In genomic region chr3:62602466-62602865, GRCm38 (mm10) we compare ENCODE assay signal across 22 mouse cellular contexts. TPM values are rescaled to one million over a fixed set of nuclear protein-coding genes. Genes with fewer than 3 reads are reported as not detected.
DNase-seq lines count a peak whose midpoint lies in the region; ATAC-seq and TF ChIP-seq lines count a peak whose summit lies in the region.
"Had no signal": no experiment of that assay in that cellular context is flagged by ENCODE, and none has a peak within 500 bp of the region (broad histone marks: within the 10 kb centered on the region; RNA-seq: fewer than 3 reads in every experiment).

No protein-coding gene starts in this region.

- H3K36me3 ChIP-seq in forebrain, embryonic 14.5 days (ENCODE audit: control insufficient read depth, insufficient read depth, low read length) = no peaks in the 10 kb centered on the region
- no peaks in the 10 kb centered on the region for H3K36me3 ChIP-seq in forebrain, embryonic 11.5 days (ENCODE audit: control insufficient read depth, insufficient read depth, low read length)
- no peaks in the 10 kb centered on the region for H3K36me3 ChIP-seq in midbrain, embryonic 13.5 days
- no peaks in the 10 kb centered on the region for H3K36me3 ChIP-seq in midbrain, embryonic 11.5 days (ENCODE audit: control insufficient read depth, insufficient read depth, low read length)
- H3K36me3 ChIP-seq in forebrain, postnatal 0 days (ENCODE audit: insufficient read depth) = no peaks in the 10 kb centered on the region
- H3K36me3 ChIP-seq in neural tube, embryonic 13.5 days = no peaks in the 10 kb centered on the region
- H3K36me3 ChIP-seq: embryonic facial prominence, embryonic 12.5 days; limb, embryonic 12.5 days; liver, embryonic 13.5 days; lung, embryonic 15.5 days had no signal

- no peak overlapping the region for H3K27ac ChIP-seq in forebrain, embryonic 14.5 days (ENCODE audit: low read depth, low read length)
- H3K27ac ChIP-seq in forebrain, embryonic 11.5 days (ENCODE audit: low read depth, low read length) = no peak overlapping the region
- H3K27ac ChIP-seq in midbrain, embryonic 13.5 days = no peak overlapping the region
- no peak overlapping the region for H3K27ac ChIP-seq in midbrain, embryonic 11.5 days (ENCODE audit: low read depth, low read length)
- no peak overlapping the region for H3K27ac ChIP-seq in forebrain, postnatal 0 days (ENCODE audit: low read depth, low read length)
- no peak overlapping the region for H3K27ac ChIP-seq in neural tube, embryonic 13.5 days (replicated peaks)
- H3K27ac ChIP-seq: embryonic facial prominence, embryonic 12.5 days; limb, embryonic 12.5 days; liver, embryonic 13.5 days; lung, embryonic 15.5 days had no signal

- no peak for DNase-seq in forebrain, embryonic 14.5 days (ENCODE audit: low spot score)
- no peak for DNase-seq in forebrain, embryonic 11.5 days (ENCODE audit: low spot score)
- DNase-seq in midbrain, embryonic 11.5 days (ENCODE audit: low spot score, missing footprints) = no peak
- DNase-seq in forebrain, postnatal 0 days = peak; percentile 2
- DNase-seq in lung, postnatal 25 days (ENCODE audit: low spot score) = no peak
- DNase-seq in right cerebral cortex, postnatal 4 days = no peak
- DNase-seq: adrenal gland, postnatal 10 days; cerebellum, adult 2 months; kidney, adult 18-20 months; kidney, postnatal 36 days; layer of hippocampus, adult 9-11 months; liver, embryonic 13.5 days; right cerebral cortex, postnatal 25 days had no signal

- no peaks in the 10 kb centered on the region for H3K9me3 ChIP-seq in forebrain, embryonic 14.5 days (replicated peaks; ENCODE audit: control insufficient read depth, low read length)
- no peaks in the 10 kb centered on the region for H3K9me3 ChIP-seq in forebrain, embryonic 11.5 days (ENCODE audit: control insufficient read depth, low read length)
- no peaks in the 10 kb centered on the region for H3K9me3 ChIP-seq in midbrain, embryonic 13.5 days
- no peaks in the 10 kb centered on the region for H3K9me3 ChIP-seq in midbrain, embryonic 11.5 days (ENCODE audit: control insufficient read depth, low read length)
- no peaks in the 10 kb centered on the region for H3K9me3 ChIP-seq in forebrain, postnatal 0 days (ENCODE audit: low read length)
- H3K9me3 ChIP-seq in neural tube, embryonic 13.5 days = no peaks in the 10 kb centered on the region
- H3K9me3 ChIP-seq: embryonic facial prominence, embryonic 12.5 days; limb, embryonic 12.5 days; liver, embryonic 13.5 days; lung, embryonic 15.5 days had no signal

- 80% methylated on average over 9 of the region's 9 CpGs for WGBS in forebrain, embryonic 14.5 days
- WGBS in forebrain, embryonic 11.5 days = 75% methylated on average over 9 of the region's 9 CpGs
- 76% methylated on average over 9 of the region's 9 CpGs for WGBS in midbrain, embryonic 13.5 days
- WGBS in midbrain, embryonic 11.5 days = 77% methylated on average over 9 of the region's 9 CpGs
- 73% methylated on average over 9 of the region's 9 CpGs for WGBS in forebrain, postnatal 0 days
- 82% methylated on average over 9 of the region's 9 CpGs for WGBS in neural tube, embryonic 13.5 days

- H3K27me3 ChIP-seq in forebrain, embryonic 14.5 days (replicated peaks; ENCODE audit: control insufficient read depth, insufficient read depth, low read length) = no peaks in the 10 kb centered on the region
- H3K27me3 ChIP-seq in forebrain, embryonic 11.5 days (ENCODE audit: control insufficient read depth, insufficient read depth, low read length) = 0 out of 2 replicates have a peak, but pooled peaks cover 2% of the 10 kb centered on the region
- peaks cover 17% of the 10 kb centered on the region; the same call in 1 of the 2 replicates for H3K27me3 ChIP-seq in midbrain, embryonic 13.5 days
- H3K27me3 ChIP-seq in midbrain, embryonic 11.5 days (ENCODE audit: control insufficient read depth, insufficient read depth, low read length) = peaks cover 4% of the 10 kb centered on the region; the same call in 1 of the 2 replicates
- H3K27me3 ChIP-seq in forebrain, postnatal 0 days (ENCODE audit: insufficient read depth, low read length) = no peaks in the 10 kb centered on the region
- peaks cover 14% of the 10 kb centered on the region for H3K27me3 ChIP-seq in neural tube, embryonic 13.5 days

- TF ChIP-seq CTCF in forebrain, postnatal 0 days (IDR thresholded peaks at IDR 0.05; ENCODE audit: low read depth) = no peak

- H3K4me3 ChIP-seq in forebrain, embryonic 14.5 days (ENCODE audit: low read depth, low read length) = peak overlapping the region; percentile 52; the same call in 1 of the 2 replicates
- no peak overlapping the region for H3K4me3 ChIP-seq in forebrain, embryonic 11.5 days (ENCODE audit: low read depth, low read length)
- H3K4me3 ChIP-seq in midbrain, embryonic 13.5 days (replicated peaks) = peak overlapping the region; percentile 58
- H3K4me3 ChIP-seq in midbrain, embryonic 11.5 days (ENCODE audit: low read depth, low read length) = no peak overlapping the region
- peak overlapping the region; percentile 56; the same call in 1 of the 2 replicates for H3K4me3 ChIP-seq in forebrain, postnatal 0 days (ENCODE audit: low read depth, low read length)
- H3K4me3 ChIP-seq in neural tube, embryonic 13.5 days = peak overlapping the region; percentile 54
- H3K4me3 ChIP-seq: liver, embryonic 13.5 days; lung, embryonic 15.5 days had no signal

- H3K4me1 ChIP-seq in forebrain, embryonic 14.5 days (ENCODE audit: control insufficient read depth, insufficient read depth, low read length) = peaks cover 4% of the 10 kb centered on the region; the same call in 1 of the 2 replicates
- H3K4me1 ChIP-seq in forebrain, embryonic 11.5 days (replicated peaks; ENCODE audit: control insufficient read depth, insufficient read depth, low read length) = no peaks in the 10 kb centered on the region; the same call in 1 of the 2 replicates
- H3K4me1 ChIP-seq in midbrain, embryonic 13.5 days (replicated peaks) = peaks cover 13% of the 10 kb centered on the region
- no peaks in the 10 kb centered on the region for H3K4me1 ChIP-seq in midbrain, embryonic 11.5 days (ENCODE audit: control insufficient read depth, insufficient read depth, low read length)
- H3K4me1 ChIP-seq in forebrain, postnatal 0 days (ENCODE audit: insufficient read depth) = no peaks in the 10 kb centered on the region
- H3K4me1 ChIP-seq in neural tube, embryonic 13.5 days (replicated peaks) = peaks cover 14% of the 10 kb centered on the region; the same call in 1 of the 2 replicates
- H3K4me1 ChIP-seq: embryonic facial prominence, embryonic 12.5 days; liver, embryonic 13.5 days; lung, embryonic 15.5 days had no signal

- no peak overlapping the region for H3K9ac ChIP-seq in forebrain, embryonic 14.5 days (ENCODE audit: low read length)
- no peak overlapping the region for H3K9ac ChIP-seq in forebrain, embryonic 11.5 days (ENCODE audit: low read length)
- H3K9ac ChIP-seq in midbrain, embryonic 13.5 days (replicated peaks) = no peak overlapping the region
- H3K9ac ChIP-seq in midbrain, embryonic 11.5 days (ENCODE audit: low read length) = no peak overlapping the region
- no peak overlapping the region for H3K9ac ChIP-seq in forebrain, postnatal 0 days
- no peak overlapping the region for H3K9ac ChIP-seq in neural tube, embryonic 13.5 days
- H3K9ac ChIP-seq: embryonic facial prominence, embryonic 12.5 days; limb, embryonic 12.5 days; liver, embryonic 13.5 days; lung, embryonic 15.5 days had no signal

- peak overlapping the region; percentile 92; the same call in 1 of the 2 replicates for H3K4me2 ChIP-seq in forebrain, embryonic 14.5 days (ENCODE audit: low read length)
- H3K4me2 ChIP-seq in forebrain, embryonic 11.5 days (ENCODE audit: low read depth, low read length, severe bottlenecking) = no peak overlapping the region
- peak overlapping the region; percentile 95 for H3K4me2 ChIP-seq in midbrain, embryonic 13.5 days (replicated peaks)
- no peak overlapping the region; the same call in 1 of the 2 replicates for H3K4me2 ChIP-seq in midbrain, embryonic 11.5 days
- H3K4me2 ChIP-seq in forebrain, postnatal 0 days (ENCODE audit: low read depth) = peak overlapping the region; percentile 91
- peak overlapping the region; percentile 86 for H3K4me2 ChIP-seq in neural tube, embryonic 13.5 days

- no peak for ATAC-seq in forebrain, embryonic 14.5 days
- ATAC-seq in forebrain, embryonic 11.5 days (replicated peaks; ENCODE audit: low FRiP score) = no peak
- no peak for ATAC-seq in midbrain, embryonic 13.5 days
- ATAC-seq in midbrain, embryonic 11.5 days (ENCODE audit: low FRiP score) = no peak
- no peak for ATAC-seq in forebrain, postnatal 0 days
- no peak for ATAC-seq in neural tube, embryonic 13.5 days (ENCODE audit: low read depth)

RNA-seq across cellular contexts. Expression of gene Gpr149, which starts 2.5 kb away (rescaled TPM):
- polyA plus RNA-seq in forebrain, embryonic 14.5 days (2014; fragmentation: Nextera tagmentation; extraction: Ambion mirVana) = 2.9 and 3.9 TPM in 2 replicates
- polyA plus RNA-seq in forebrain, embryonic 11.5 days (2014; fragmentation: Nextera tagmentation; extraction: Ambion mirVana) = 0.12 and 0.27 TPM in 2 replicates
- 1.2 and 1.6 TPM in 2 replicates for polyA plus RNA-seq in midbrain, embryonic 13.5 days (2015; fragmentation: Nextera tagmentation; extraction: Ambion mirVana)
- 0.05 and 0.15 TPM in 2 replicates for polyA plus RNA-seq in midbrain, embryonic 11.5 days (2014; fragmentation: Nextera tagmentation; extraction: Ambion mirVana)
- 4.5 and 6.5 TPM in 2 replicates for total RNA-seq in forebrain, postnatal 0 days (2014; rRNA removed)
- polyA plus RNA-seq in forebrain, postnatal 0 days (2015; fragmentation: Nextera tagmentation; extraction: Ambion mirVana) = 4.0 and 4.1 TPM in 2 replicates
- polyA plus RNA-seq in neural tube, embryonic 13.5 days (2015; fragmentation: Nextera tagmentation; extraction: Ambion mirVana) = 2.3 and 2.8 TPM in 2 replicates
- total RNA-seq: adrenal gland, postnatal 10 days; gastrocnemius, adult 18-20 months; heart, postnatal 25 days had no signal
- polyA plus RNA-seq: gonadal fat pad, adult 2 months; heart, embryonic 11.5 days; limb, embryonic 12.5 days; liver, embryonic 13.5 days; lung, embryonic 15.5 days had no signal

Comparison
In these comparisons a context has a peak if more than half of its experiments do, and no peak if none do; other contexts are left out.
1. H3K4me2 ChIP-seq: peak in forebrain, embryonic 14.5 days (single experiment), midbrain, embryonic 13.5 days (single experiment), forebrain, postnatal 0 days (single experiment) and neural tube, embryonic 13.5 days (single experiment); none in forebrain, embryonic 11.5 days (single experiment) and midbrain, embryonic 11.5 days (single experiment).
2. H3K4me3 ChIP-seq: peak in forebrain, embryonic 14.5 days (single experiment), midbrain, embryonic 13.5 days (single experiment), forebrain, postnatal 0 days (single experiment) and neural tube, embryonic 13.5 days (single experiment); none in forebrain, embryonic 11.5 days (single experiment) and midbrain, embryonic 11.5 days (single experiment).